In the genomic region with DNA sequence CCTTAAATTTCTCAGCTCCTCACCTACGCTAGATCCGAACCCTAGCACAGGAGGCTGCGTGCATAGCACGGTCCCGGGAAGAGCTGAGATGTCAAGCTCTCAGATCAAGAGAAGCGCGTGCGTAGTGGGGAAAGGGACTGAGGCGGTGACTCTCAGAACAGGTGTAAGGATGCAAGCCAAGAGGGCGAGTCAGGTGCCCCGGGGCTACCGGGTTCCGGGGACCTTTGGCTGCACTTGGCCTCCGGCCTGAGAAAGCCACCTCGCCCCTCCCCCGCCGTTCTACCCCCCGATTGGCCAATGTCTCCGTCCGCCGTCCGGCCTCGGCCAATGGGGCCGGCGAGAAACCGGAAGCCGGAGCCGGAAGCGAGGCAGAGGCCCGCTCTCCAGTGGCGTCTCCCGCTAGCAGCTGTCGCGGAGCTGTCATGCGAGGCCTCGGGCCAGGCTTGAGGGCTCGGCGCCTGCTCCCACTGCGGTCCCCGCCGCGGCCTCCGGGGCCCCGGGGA, we compare ENCODE assay signal across 8 mouse cellular contexts. TPM values are rescaled to one million over a fixed set of nuclear protein-coding genes. Genes with fewer than 3 reads are reported as not detected.
DNase-seq lines count a peak whose midpoint lies in the region; ATAC-seq lines count a peak whose summit lies in the region.

TSS of gene Mlycd (plus strand) at position 355 of the 503 bp plus-strand sequence.

- intact Hi-C loops in left cerebral cortex, postnatal 10 days (cut with DNase I), result no loop called here

- peak; percentile 83 for DNase-seq in adipocyte (ENCODE audit: low spot score)
- peak; percentile 90 for DNase-seq in embryo, embryonic 10 days (ENCODE audit: low spot score)
- DNase-seq in gastrocnemius, postnatal 10 days, result peak; percentile 95
- DNase-seq in left cerebral cortex, postnatal 10 days (ENCODE audit: extremely low spot score in 1 of 2, low spot score in 2 of 2), result peak; percentile 89 to 97
- DNase-seq in right cerebral cortex, postnatal 25 days, result peak; percentile 94
- DNase-seq in urinary bladder, postnatal 4 days (ENCODE audit: low spot score in 2 of 2), result peak; percentile 90 to 92

- peak; percentile 89 for ATAC-seq in inflammation-experienced regulatory T-cells, adult 6 months
- peak; percentile 96 for ATAC-seq in megakaryocyte-erythroid progenitor cell, adult 5-6 weeks (replicated peaks; ENCODE audit: low FRiP score, low TSS enrichment, poor library complexity, severe bottlenecking)

RNA-seq across cellular contexts. Expression of gene Mlycd, which starts in this region (rescaled TPM):
- 10 to 100 TPM; 66.8 to 67.5 TPM for total RNA-seq in gastrocnemius, postnatal 10 days (2021)
- 1 to 10 TPM; 2.6 to 7.3 (median 7.1) TPM for polyA plus RNA-seq in inflammation-experienced regulatory T-cells, adult 6 months (2017; shearing (Covaris generic))
- 10 to 100 TPM; 23.4 to 24.6 TPM for total RNA-seq in left cerebral cortex, postnatal 10 days (2021)
- 5.9 and 9.0 TPM in 2 replicates for total RNA-seq in megakaryocyte-erythroid progenitor cell, adult 5-6 weeks (2014; fragmentation: Nextera tagmentation)
- 5.8 and 6.2 TPM in 2 replicates for total RNA-seq in megakaryocyte-erythroid progenitor cell, adult 5-6 weeks (2017)

Comparison
In these comparisons a context has a peak if more than half of its experiments do, and no peak if none do; other contexts are left out.
1. Peak in every context shown above with its lines: DNase-seq and ATAC-seq.